Mouse (Mus musculus): Measurements from ENCODE around the gene Cldn22. TPM values are rescaled to one million over a fixed set of nuclear protein-coding genes. Genes with fewer than 3 reads are reported as not detected.
"Not testable (repeated sequence)": the region's sequence is repeated elsewhere in the genome, so short reads cannot be mapped to it uniquely, and the experiment has no call there.

Gene Cldn22
- polyA plus RNA-seq, 1 experiment from 2014 or later = not detected

GRCm38 (mm10) chr8:47804262-47804661 lies 20.0 kb upstream of the Cldn22 start:
- Histone ChIP-seq H3K36me3 (no peaks in the 10 kb centered on the region), H3K9ac (no peak overlapping the region), H3K4me2 (replicated peaks) (no peak overlapping the region), H3K4me3 (replicated peaks) (no peak overlapping the region), H3K27me3 (no peaks in the 10 kb centered on the region), H3K27ac (replicated peaks) (no peak overlapping the region), H3K4me1 (no peaks in the 10 kb centered on the region), H3K9me3 (replicated peaks) (no peaks in the 10 kb centered on the region)
- no peak for ATAC-seq (ENCODE audit: insufficient number of reproducible peaks, low FRiP score, low TSS enrichment, low read depth)
- WGBS = 89% methylated on average over 1 of the region's 1 CpGs

- Histone ChIP-seq H3K9me3 (replicated peaks) (no peaks in the 10 kb centered on the region), H3K9ac (no peak overlapping the region), H3K27me3 (no peaks in the 10 kb centered on the region), H3K4me3 (replicated peaks) (no peak overlapping the region), H3K4me2 (replicated peaks) (no peak overlapping the region), H3K27ac (replicated peaks) (no peak overlapping the region), H3K36me3 (no peaks in the 10 kb centered on the region), H3K4me1 (no peaks in the 10 kb centered on the region)
- no peak for ATAC-seq (ENCODE audit: insufficient number of reproducible peaks, low FRiP score, low TSS enrichment, low read depth)
- 85% methylated on average over 14 of the region's 14 CpGs for WGBS
Measured at GRCm38 (mm10) chr8:47809970-47810665, 14.2 kb upstream of the Cldn22 start.

- no peaks in the 10 kb centered on the region for H3K4me1 ChIP-seq
- H3K36me3 ChIP-seq = no peaks in the 10 kb centered on the region
- H3K4me2 ChIP-seq (replicated peaks) = no peak overlapping the region
- H3K4me3 ChIP-seq (replicated peaks) = no peak overlapping the region
- H3K9ac ChIP-seq = no peak overlapping the region
- no peak for ATAC-seq (ENCODE audit: insufficient number of reproducible peaks, low FRiP score, low TSS enrichment, low read depth)
- H3K9me3 ChIP-seq (replicated peaks) = no peaks in the 10 kb centered on the region
- whole genome bisulfite sequencing = 72% methylated on average over 7 of the region's 7 CpGs
- no peaks in the 10 kb centered on the region for H3K27me3 ChIP-seq
- no peak overlapping the region for H3K27ac ChIP-seq (replicated peaks)
Measured at GRCm38 (mm10) chr8:47810666-47811015, 13.6 kb upstream of the Cldn22 start.

GRCm38 (mm10) chr8:47811221-47811620 lies 13.1 kb upstream of the Cldn22 start:
- no peak overlapping the region for H3K9ac ChIP-seq
- no peaks in the 10 kb centered on the region for H3K27me3 ChIP-seq
- 66% methylated on average over 12 of the region's 12 CpGs for WGBS
- no peak overlapping the region for H3K4me2 ChIP-seq (replicated peaks)
- no peak overlapping the region for H3K4me3 ChIP-seq (replicated peaks)
- H3K27ac ChIP-seq (replicated peaks) = no peak overlapping the region
- no peak for ATAC-seq (ENCODE audit: insufficient number of reproducible peaks, low FRiP score, low TSS enrichment, low read depth)
- no peaks in the 10 kb centered on the region for H3K9me3 ChIP-seq (replicated peaks)
- no peaks in the 10 kb centered on the region for H3K4me1 ChIP-seq
- no peaks in the 10 kb centered on the region for H3K36me3 ChIP-seq

GRCm38 (mm10) chr8:47819034-47819433 lies 5.2 kb upstream of the Cldn22 start:
- H3K36me3 ChIP-seq = no peaks in the 10 kb centered on the region
- no peak overlapping the region for H3K4me2 ChIP-seq (replicated peaks)
- no peak overlapping the region for H3K27ac ChIP-seq (replicated peaks)
- H3K9ac ChIP-seq = no peak overlapping the region
- 83% methylated on average over 8 of the region's 8 CpGs for WGBS
- no peaks in the 10 kb centered on the region for H3K9me3 ChIP-seq (replicated peaks)
- H3K4me3 ChIP-seq (replicated peaks) = no peak overlapping the region
- ATAC-seq (ENCODE audit: insufficient number of reproducible peaks, low FRiP score, low TSS enrichment, low read depth) = no peak
- no peaks in the 10 kb centered on the region for H3K27me3 ChIP-seq
- H3K4me1 ChIP-seq = peaks cover 5% of the 10 kb centered on the region; the same call in 1 of the 2 replicates

DNA sequence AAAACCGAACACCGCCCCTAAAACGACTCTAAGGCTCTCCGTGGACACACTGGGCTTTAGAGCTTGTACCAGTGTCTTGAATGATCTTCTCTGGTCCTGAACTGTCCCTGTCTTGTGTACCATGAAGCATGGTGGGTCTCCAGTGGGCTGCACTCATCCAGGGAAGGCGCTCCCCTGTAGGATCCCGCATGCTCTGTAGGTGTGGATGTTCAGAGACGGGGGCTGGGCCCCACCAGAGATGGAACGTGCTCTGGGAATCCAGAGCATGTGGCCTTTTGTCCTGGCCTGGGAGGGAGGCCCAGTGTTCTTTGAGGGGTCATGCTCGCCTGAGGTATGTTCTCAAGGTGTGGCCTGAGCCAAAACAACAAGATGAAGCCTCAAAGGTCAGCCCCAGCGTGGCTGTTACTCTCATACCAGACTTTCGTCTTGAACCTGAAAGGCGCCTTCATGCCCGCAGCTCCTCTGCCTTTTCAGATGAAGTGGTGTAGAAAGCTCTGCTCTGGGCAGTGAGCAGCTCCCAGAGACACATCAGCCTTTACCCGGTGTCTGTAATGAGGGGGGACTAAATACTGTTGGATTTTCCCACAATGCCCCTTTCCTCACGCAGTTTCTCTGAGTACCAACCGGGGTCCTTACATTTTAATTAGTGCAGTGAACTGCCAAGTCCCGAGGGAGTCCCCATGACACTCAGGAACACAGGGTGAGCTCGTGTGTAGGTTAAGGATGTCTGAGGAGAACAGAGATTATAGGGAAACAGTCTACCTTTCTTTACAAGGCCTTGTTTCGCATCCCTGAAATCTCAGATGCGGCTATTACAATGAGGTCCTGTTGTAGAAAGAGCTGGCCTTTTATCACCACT lies 3.1 kb upstream of the Cldn22 start:
- Histone ChIP-seq H3K4me1 (peaks cover 9% of the 10 kb centered on the region; the same call in 1 of the 2 replicates), H3K36me3 (no peaks in the 10 kb centered on the region), H3K4me3 (replicated peaks) (no peak overlapping the region), H3K27ac (replicated peaks) (no peak overlapping the region), H3K9ac (no peak overlapping the region), H3K4me2 (replicated peaks) (no peak overlapping the region), H3K27me3 (no peaks in the 10 kb centered on the region), H3K9me3 (replicated peaks) (no peaks in the 10 kb centered on the region)
- WGBS = 85% methylated on average over 20 of the region's 20 CpGs
- no peak for ATAC-seq (ENCODE audit: insufficient number of reproducible peaks, low FRiP score, low TSS enrichment, low read depth)

GRCm38 (mm10) chr8:47821843-47822242 lies 2.4 kb upstream of the Cldn22 start, which contains the start of gene Cldn24:
Gene Cldn24, plus strand, starts transcription at chr8:47822143.
- H3K27ac ChIP-seq (replicated peaks) = no peak within 1 kb of the TSS
- 74% methylated on average over 6 of the region's 6 CpGs for WGBS
- no peak for ATAC-seq (ENCODE audit: insufficient number of reproducible peaks, low FRiP score, low TSS enrichment, low read depth)

GRCm38 (mm10) chr8:47822541-47822940 lies 1.7 kb upstream of the Cldn22 start:
- not testable (repeated sequence) for H3K4me2 ChIP-seq (replicated peaks); H3K9ac ChIP-seq; H3K4me1 ChIP-seq; H3K36me3 ChIP-seq; H3K27me3 ChIP-seq; H3K9me3 ChIP-seq (replicated peaks); H3K4me3 ChIP-seq (replicated peaks); H3K27ac ChIP-seq (replicated peaks); ATAC-seq (ENCODE audit: insufficient number of reproducible peaks, low FRiP score, low TSS enrichment, low read depth)
- WGBS = 61% methylated on average over 7 of the region's 9 CpGs

More at GRCm38 (mm10) chr8:47821843-47822242, 2.4 kb upstream of the Cldn22 start, which contains the start of gene Cldn24:
- no peaks in the 10 kb centered on the region for H3K36me3 ChIP-seq
- no peaks in the 10 kb centered on the region for H3K9me3 ChIP-seq (replicated peaks)
- no peaks in the 10 kb centered on the region for H3K27me3 ChIP-seq
- H3K4me2 ChIP-seq (replicated peaks) = no peak within 1 kb of the TSS
- H3K4me3 ChIP-seq (replicated peaks) = no peak within 1 kb of the TSS
- H3K4me1 ChIP-seq = peaks cover 9% of the 10 kb centered on the region; the same call in 1 of the 2 replicates
- no peak within 1 kb of the TSS for H3K9ac ChIP-seq

DNA sequence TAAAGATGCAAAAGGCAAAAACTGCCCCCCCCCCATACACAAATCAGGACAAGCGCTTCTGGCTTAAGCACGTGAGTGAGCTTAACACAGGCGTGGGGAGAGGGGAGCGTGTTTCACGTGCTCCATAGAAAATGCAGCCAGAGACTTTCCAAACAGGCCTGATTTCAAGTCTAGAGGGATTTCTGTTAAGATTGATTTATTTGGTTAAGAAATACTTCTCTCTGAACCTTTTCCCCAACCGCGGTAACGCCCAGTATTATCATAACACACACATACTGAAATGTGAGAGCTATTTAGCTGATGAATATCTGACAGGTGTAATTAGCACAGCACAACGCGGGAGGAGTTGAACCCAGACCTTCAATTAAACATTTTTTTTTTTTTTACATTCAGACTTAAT lies 505 bp upstream of the Cldn22 start:
- Histone ChIP-seq H3K9ac (no peak overlapping the region), H3K4me3 (replicated peaks) (no peak overlapping the region), H3K27me3 (no peaks in the 10 kb centered on the region), H3K4me2 (replicated peaks) (no peak overlapping the region), H3K36me3 (peaks cover 4% of the 10 kb centered on the region; the same call in 1 of the 2 replicates), H3K27ac (replicated peaks) (no peak overlapping the region), H3K9me3 (replicated peaks) (no peaks in the 10 kb centered on the region), H3K4me1 (peaks cover 9% of the 10 kb centered on the region; the same call in 1 of the 2 replicates)
- no peak for ATAC-seq (ENCODE audit: insufficient number of reproducible peaks, low FRiP score, low TSS enrichment, low read depth)
- 34% methylated on average over 10 of the region's 10 CpGs for WGBS

- no peak for ATAC-seq (ENCODE audit: insufficient number of reproducible peaks, low FRiP score, low TSS enrichment, low read depth)
- Histone ChIP-seq H3K4me2 (replicated peaks) (no peak overlapping the region), H3K4me3 (replicated peaks) (no peak overlapping the region), H3K27me3 (no peaks in the 10 kb centered on the region), H3K4me1 (peaks cover 9% of the 10 kb centered on the region; the same call in 1 of the 2 replicates), H3K9ac (no peak overlapping the region), H3K36me3 (peaks cover 16% of the 10 kb centered on the region), H3K9me3 (replicated peaks) (no peaks in the 10 kb centered on the region), H3K27ac (replicated peaks) (no peak overlapping the region)
- 29% methylated on average over 5 of the region's 5 CpGs for WGBS
Measured at GRCm38 (mm10) chr8:47825596-47825995, 1.3 kb downstream of the Cldn22 start.

GRCm38 (mm10) chr8:47826911-47827310 lies 2.6 kb downstream of the Cldn22 start:
- Histone ChIP-seq H3K4me1 (peaks cover 9% of the 10 kb centered on the region; the same call in 1 of the 2 replicates), H3K9me3 (replicated peaks) (no peaks in the 10 kb centered on the region)
- WGBS = 76% methylated on average over 9 of the region's 9 CpGs

More at GRCm38 (mm10) chr8:47826911-47827310, 2.6 kb downstream of the Cldn22 start:
- Histone ChIP-seq H3K4me2 (replicated peaks) (no peak overlapping the region), H3K9ac (no peak overlapping the region), H3K36me3 (peaks cover 26% of the 10 kb centered on the region), H3K4me3 (replicated peaks) (no peak overlapping the region), H3K27me3 (no peaks in the 10 kb centered on the region), H3K27ac (replicated peaks) (no peak overlapping the region)
- no peak for ATAC-seq (ENCODE audit: insufficient number of reproducible peaks, low FRiP score, low TSS enrichment, low read depth)

All from embryonic facial prominence, embryonic 15.5 days (tissue).